Mouse (Mus musculus) CH12.LX (cell line): ENCODE data around the gene Lrrc61. TPM values are rescaled to one million over a fixed set of nuclear protein-coding genes. Genes with fewer than 3 reads are reported as not detected.

Experiments
- DNase-seq: peaks from one replicate; pipeline ENCODE4 v3.0.0-alpha.2; 2013; ENCODE audit errors: extremely low read depth
- H3K27ac ChIP-seq: 2 replicates; pipeline ENCODE4 v1.5.1; 2012; ENCODE audit warnings: low read depth, mild to moderate bottlenecking, control low read depth, moderate library complexity; ENCODE audit not compliant: insufficient read depth
- H3K27me3 ChIP-seq: replicated peaks from 2 replicates; pipeline ENCODE3; 2012; ENCODE audit warnings: inconsistent platforms
- H3K36me3 ChIP-seq, 2 experiments: replicated peaks in 1 of 2; 2 replicates each; pipeline versions ENCODE3 to v1.6.1; 2012; ENCODE audit warnings: inconsistent platforms in 1 of 2, low read length in 1 of 2, mild to moderate bottlenecking in 1 of 2, mixed read lengths in 1 of 2, moderate library complexity in 1 of 2; ENCODE audit not compliant: control insufficient read depth in 1 of 2, insufficient read depth in 1 of 2
- H3K4me1 ChIP-seq, 2 experiments: 2 replicates each; pipeline ENCODE4 v1.6.1; 2012; ENCODE audit warnings: inconsistent platforms in 1 of 2, moderate library complexity in 1 of 2; ENCODE audit not compliant: insufficient read depth in 2 of 2, control insufficient read depth in 1 of 2
- H3K4me2 ChIP-seq: 2 replicates; pipeline ENCODE4 v1.6.1; 2012; ENCODE audit warnings: low read depth, mild to moderate bottlenecking, control low read depth; ENCODE audit not compliant: poor library complexity, insufficient read depth, severe bottlenecking
- H3K4me3 ChIP-seq, 3 experiments: fragments of 150-350 bp in 1 of 3; sonication (generic) in 1 of 3; replicated peaks in 1 of 3; 2 replicates each; pipeline versions ENCODE3 to v1.5.1; 2011 to 2012; ENCODE audit warnings: low read depth in 2 of 3, low read length in 2 of 3, mild to moderate bottlenecking in 2 of 3, moderate library complexity in 2 of 3, control low read depth in 1 of 3, improper control_type of control experiment in 1 of 3, inconsistent platforms in 1 of 3, mixed read lengths in 1 of 3; ENCODE audit not compliant: poor library complexity in 1 of 3
- H3K79me2 ChIP-seq: replicated peaks from 2 replicates; pipeline ENCODE4 v1.6.1; 2012; ENCODE audit warnings: mild to moderate bottlenecking, moderate library complexity; ENCODE audit not compliant: control insufficient read depth, poor library complexity, insufficient read depth, severe bottlenecking; ENCODE audit errors: extremely low read depth
- H3K9ac ChIP-seq: 2 replicates; pipeline ENCODE4 v1.6.1; 2012; ENCODE audit warnings: low read depth, mild to moderate bottlenecking, control low read depth, moderate library complexity; ENCODE audit not compliant: insufficient read depth
- H3K9me3 ChIP-seq: replicated peaks from 2 replicates; pipeline ENCODE3; 2012; ENCODE audit warnings: low read length, inconsistent platforms, mixed read lengths
- BHLHE40 ChIP-seq: IDR thresholded peaks from 2 replicates; pipeline ENCODE4 v1.6.1; 2011; ENCODE audit warnings: mild to moderate bottlenecking, low read depth, low read length, improper control_type of control experiment
- CHD1 ChIP-seq: IDR thresholded peaks from 2 replicates; pipeline ENCODE4 v1.6.1; 2012; ENCODE audit warnings: low read depth, low read length, improper control_type of control experiment, inconsistent platforms
- CHD2 ChIP-seq: IDR thresholded peaks from 2 replicates; pipeline ENCODE4 v1.6.1; 2011; ENCODE audit warnings: low read length, improper control_type of control experiment
- CTCF ChIP-seq, 2 experiments: IDR thresholded peaks in 1 of 2; conservative IDR thresholded peaks in 1 of 2; 2 replicates each; pipeline ENCODE4 v1.5.1; 2011 to 2012; ENCODE audit warnings: low read depth in 2 of 2, low read length in 2 of 2, improper control_type of control experiment in 1 of 2, inconsistent platforms in 1 of 2, mild to moderate bottlenecking in 1 of 2, moderate library complexity in 1 of 2
- E2F4 ChIP-seq: IDR thresholded peaks from 2 replicates; pipeline ENCODE4 v1.6.1; 2011; ENCODE audit warnings: low read depth, low read length, improper control_type of control experiment; ENCODE audit not compliant: insufficient replicate concordance
- ELF1 ChIP-seq: IDR thresholded peaks from 2 replicates; pipeline ENCODE4 v1.6.1; 2014; ENCODE audit warnings: low read depth, mild to moderate bottlenecking, inconsistent platforms, low read length, improper control_type of control experiment
- GABPA ChIP-seq: IDR thresholded peaks from 2 replicates; pipeline ENCODE4 v1.6.1; 2012; ENCODE audit warnings: low read depth, low read length, improper control_type of control experiment, inconsistent platforms; ENCODE audit not compliant: insufficient replicate concordance
- HCFC1 ChIP-seq: IDR thresholded peaks from 2 replicates; pipeline ENCODE4 v1.6.1; 2012; ENCODE audit warnings: low read depth, mild to moderate bottlenecking, inconsistent platforms, low read length, improper control_type of control experiment
- MAFK ChIP-seq: IDR thresholded peaks from 2 replicates; pipeline ENCODE4 v1.6.1; 2011; ENCODE audit warnings: low read length, improper control_type of control experiment; ENCODE audit not compliant: insufficient replicate concordance
- MAX ChIP-seq: IDR thresholded peaks from 2 replicates; pipeline ENCODE4 v1.6.1; 2011; ENCODE audit warnings: low read length, improper control_type of control experiment
- MEF2A ChIP-seq: IDR thresholded peaks from 2 replicates; pipeline ENCODE4 v1.6.1; 2014; ENCODE audit warnings: low read depth, mild to moderate bottlenecking, inconsistent platforms, low read length, improper control_type of control experiment, borderline replicate concordance
- NELFE ChIP-seq: IDR thresholded peaks from 2 replicates; pipeline ENCODE4 v1.6.1; 2011; ENCODE audit warnings: low read depth, low read length, improper control_type of control experiment
- NRF1 ChIP-seq: IDR thresholded peaks from 2 replicates; pipeline ENCODE4 v1.6.1; 2014; ENCODE audit warnings: low read depth, mild to moderate bottlenecking, inconsistent platforms, low read length, improper control_type of control experiment, moderate library complexity
- PAX5 ChIP-seq: IDR thresholded peaks from 2 replicates; pipeline ENCODE4 v1.6.1; 2012; ENCODE audit warnings: low read length, inconsistent platforms, mixed read lengths
- SIN3A ChIP-seq: IDR thresholded peaks from 2 replicates; pipeline ENCODE4 v1.6.1; 2012; ENCODE audit warnings: low read length, improper control_type of control experiment, inconsistent platforms
- SMC3 ChIP-seq: IDR thresholded peaks from 2 replicates; pipeline ENCODE4 v1.6.1; 2011; ENCODE audit warnings: low read depth, low read length, improper control_type of control experiment
- USF1 ChIP-seq: IDR thresholded peaks from 2 replicates; pipeline ENCODE4 v1.6.1; 2014; ENCODE audit warnings: low read depth, mild to moderate bottlenecking, inconsistent platforms, low read length, improper control_type of control experiment
- ZKSCAN1 ChIP-seq: IDR thresholded peaks from 2 replicates; pipeline ENCODE4 v1.6.1; 2012; ENCODE audit warnings: low read depth, inconsistent platforms, low read length, improper control_type of control experiment, borderline replicate concordance
- dilution Hi-C: fragments of 300-500 bp; cut with MboI; formaldehyde crosslinking; loops from 2 replicates; pipeline ENCODE4 v1.14.3; 2020; ENCODE audit warnings: low sequenced_read_pairs; ENCODE audit not compliant: extremely low pct_unique_long_range_greater_than_20kb, extremely low pct_ligation_motif_present
- in situ Hi-C: fragments of 300-500 bp; cut with MboI; formaldehyde crosslinking; loops from 3 replicates; pipeline ENCODE4 v1.14.3; 2019; ENCODE audit warnings: low sequenced_read_pairs, low pct_ligation_motif_present, low pct_unique_long_range_greater_than_20kb, mixed read lengths
- polyA plus RNA-seq: library from polyadenylated mRNA; unstranded; fragments of >175 nt; gene quantifications from 2 replicates; pipeline ENCODE4 v1.2.1, GENCODE M21; 2012; ENCODE audit warnings: low read depth; ENCODE audit not compliant: insufficient read length
- total RNA-seq, 2 experiments: library from RNA; depleted of rRNA; stranded (reverse); fragments of 300-350 nt in 1 of 2; fragments of >200 nt in 1 of 2; gene quantifications; 2 replicates each; pipeline ENCODE4 v1.2.3; 2012 to 2014

Lrrc61 gene
- total and polyA plus RNA-seq, 3 experiments = 5.6 to 14.2 (median 13.7) TPM

GRCm38 (mm10) chr6:48539860-48540259 is 14.7 kb upstream of the Lrrc61 start:
- in situ Hi-C loops (loop anchor here (5.0 to 25.0 kb wide), 2 partner anchors 77 to 353 kb away; no protein-coding TSS in a partner anchor), dilution Hi-C loops (no loop called here)

GRCm38 (mm10) chr6:48540721-48541120 is 13.9 kb upstream of the Lrrc61 start:
- TF ChIP-seq SIN3A = no peak
- TF ChIP-seq MEF2A = no peak
- TF ChIP-seq NELFE = no peak
- no peak for TF ChIP-seq GABPA
- TF ChIP-seq CHD2 = no peak
- TF ChIP-seq E2F4 = no peak
- no peak for TF ChIP-seq BHLHE40
- no peak for TF ChIP-seq ZKSCAN1
- no peak for TF ChIP-seq ELF1
- no peaks in the 10 kb centered on the region for H3K79me2 ChIP-seq
- H3K4me3 ChIP-seq = no peak overlapping the region
- dilution Hi-C loops (no loop called here), in situ Hi-C loops (loop anchor here (25.0 kb wide), 1 partner anchor 353 kb away; no protein-coding TSS in a partner anchor)
- H3K4me1 ChIP-seq = peaks cover 0 to 8% of the 10 kb centered on the region in 2 experiments; a peak in 2 of 4 replicates
- no peak overlapping the region for H3K27ac ChIP-seq
- no peak overlapping the region for H3K4me2 ChIP-seq
- no peaks in the 10 kb centered on the region for H3K9me3 ChIP-seq
- H3K9ac ChIP-seq = no peak overlapping the region
- H3K27me3 ChIP-seq = peaks cover 15% of the 10 kb centered on the region
- DNase-seq = no peak
- no peaks in the 10 kb centered on the region for H3K36me3 ChIP-seq

More at GRCm38 (mm10) chr6:48539860-48540259, 14.7 kb upstream of the Lrrc61 start:
- Histone ChIP-seq H3K27ac (no peak overlapping the region), H3K4me2 (no peak overlapping the region), H3K4me1 (peaks cover 0 to 17% of the 10 kb centered on the region in 2 experiments; a peak in 2 of 4 replicates), H3K27me3 (peaks cover 9% of the 10 kb centered on the region), H3K36me3 (no peaks in the 10 kb centered on the region), H3K9ac (no peak overlapping the region), H3K4me3 (no peak overlapping the region), H3K9me3 (no peaks in the 10 kb centered on the region), H3K79me2 (no peaks in the 10 kb centered on the region)
- TF ChIP-seq CTCF (conservative IDR thresholded peaks at IDR 0.05 in 1 of 2, IDR thresholded peaks at IDR 0.05 in 1 of 2; ENCODE audit: low read depth in 2 of 2, low read length in 2 of 2) = no peak
- TF ChIP-seq USF1 = no peak
- TF ChIP-seq SMC3 = no peak
- no peak for TF ChIP-seq ZKSCAN1
- DNase-seq = no peak

DNA sequence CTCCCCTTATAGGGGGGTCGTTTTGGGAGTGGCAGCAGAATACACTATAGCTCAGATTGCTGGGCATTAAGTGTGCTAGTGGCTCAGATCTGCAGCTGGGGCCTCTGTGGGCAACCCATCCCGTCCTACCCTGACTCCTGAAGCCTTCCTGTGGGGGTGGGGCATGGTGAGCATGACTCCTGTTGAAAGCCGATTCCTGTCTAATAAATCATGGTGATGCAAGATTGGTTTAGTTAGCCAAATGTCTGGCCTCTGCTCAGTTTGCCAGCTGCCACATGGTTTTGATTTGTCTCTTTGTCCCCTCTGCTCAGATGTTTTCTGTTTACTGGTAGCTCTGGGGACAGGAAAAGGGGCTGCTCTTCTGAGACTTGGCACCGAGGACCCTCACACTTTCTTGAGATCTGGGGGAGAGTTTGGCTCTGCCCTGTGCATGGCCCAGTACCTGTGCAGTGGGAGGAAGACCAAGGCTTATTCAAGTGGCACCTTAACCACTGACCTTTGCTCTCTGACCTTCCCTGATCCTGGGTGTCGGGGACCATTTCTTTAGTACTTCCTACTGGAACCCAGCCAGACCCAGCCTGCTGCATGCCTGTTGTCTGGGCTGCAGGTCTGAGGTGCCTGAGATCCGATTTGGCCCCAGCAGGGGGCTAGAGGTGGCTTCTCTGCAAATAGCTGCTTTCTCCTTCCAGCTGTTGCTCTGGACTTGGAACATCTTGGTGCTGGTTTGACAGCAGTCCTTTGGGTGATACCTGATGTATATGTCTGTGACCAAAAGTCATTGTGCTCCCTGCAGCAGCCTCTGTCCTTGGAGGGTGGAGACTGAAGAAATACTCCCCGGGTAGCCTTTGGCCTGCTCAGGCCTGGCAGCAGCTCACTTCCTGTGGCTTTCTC is 12.8 kb upstream of the Lrrc61 start:
- dilution Hi-C loops = no loop called here
- H3K79me2 ChIP-seq = no peaks in the 10 kb centered on the region
- in situ Hi-C loops = loop anchor here (25.0 kb wide), 1 partner anchor 355 kb away; no protein-coding TSS in a partner anchor

More for the DNA sequence above, 12.8 kb upstream of the Lrrc61 start:
- Histone ChIP-seq H3K9ac (no peak overlapping the region), H3K4me3 (no peak overlapping the region), H3K27ac (no peak overlapping the region), H3K27me3 (peaks cover 19% of the 10 kb centered on the region), H3K4me1 (no peaks in the 10 kb centered on the region), H3K4me2 (no peak overlapping the region), H3K9me3 (no peaks in the 10 kb centered on the region), H3K36me3 (no peaks in the 10 kb centered on the region)
- TF ChIP-seq CHD1 = no peak
- no peak for TF ChIP-seq PAX5
- TF ChIP-seq NELFE = no peak
- no peak for TF ChIP-seq HCFC1
- TF ChIP-seq MAFK = no peak
- TF ChIP-seq NRF1 = no peak
- no peak for TF ChIP-seq MAX
- no peak for DNase-seq
